Mouse (Mus musculus) forebrain, embryonic 12.5 days (tissue): ENCODE data around the gene Smurf2. TPM values are rescaled to one million over a fixed set of nuclear protein-coding genes. Genes with fewer than 3 reads are reported as not detected.

ENCODE experiments used
- ATAC-seq: fragments of 200-750 bp; cut with Nextera tagmentation; 2 replicates; pipeline ENCODE4 v1.8.0; 2017; ENCODE audit warnings: moderate TSS enrichment; ENCODE audit not compliant: low FRiP score
- H3K27ac ChIP-seq: fragments of 300-500 bp; sonication (generic); 2 replicates; pipeline ENCODE4 v1.5.1; 2016; ENCODE audit warnings: mild to moderate bottlenecking
- H3K27me3 ChIP-seq: fragments of 300-500 bp; sonication (generic); 2 replicates; pipeline ENCODE4 v1.6.1; 2016; ENCODE audit warnings: mild to moderate bottlenecking
- H3K36me3 ChIP-seq: fragments of 300-500 bp; sonication (generic); replicated peaks from 2 replicates; pipeline ENCODE4 v1.6.1; 2016; ENCODE audit warnings: mild to moderate bottlenecking
- H3K4me1 ChIP-seq: fragments of 300-500 bp; sonication (generic); 2 replicates; pipeline ENCODE4 v1.6.1; 2016
- H3K4me2 ChIP-seq: fragments of 300-500 bp; sonication (generic); 2 replicates; pipeline ENCODE4 v1.6.1; 2016; ENCODE audit warnings: mild to moderate bottlenecking, moderate library complexity
- H3K4me3 ChIP-seq: fragments of 300-500 bp; sonication (generic); replicated peaks from 2 replicates; pipeline ENCODE4 v1.5.1; 2016; ENCODE audit warnings: mild to moderate bottlenecking
- H3K9ac ChIP-seq: fragments of 300-500 bp; sonication (generic); 2 replicates; pipeline ENCODE4 v1.6.1; 2016; ENCODE audit warnings: mild to moderate bottlenecking
- H3K9me3 ChIP-seq: fragments of 300-500 bp; sonication (generic); 2 replicates; pipeline ENCODE4 v1.6.1; 2016
- WGBS: fragments of 180-500 bp; shearing (Covaris S2); methylation state at CpG from one replicate; pipeline ENCODE4 v1.1.7; 2016; 5-methylcytosine and 5-hydroxymethylcytosine counted together
- microRNA-seq: library from miRNA; unstranded; fragments of <30 nt; microRNA quantifications from one replicate; pipeline ENCODE4, GENCODE M21; 2017
- polyA plus RNA-seq: library from polyadenylated mRNA; unstranded; fragments of >200 nt; fragmentation: Nextera tagmentation; extraction: Ambion mirVana; gene quantifications from 2 replicates; pipeline ENCODE4 v1.2.1, GENCODE M21; 2016

The Smurf2 gene
- polyA plus RNA-seq, 1 experiment from 2014 or later: 18.3 TPM

DNA sequence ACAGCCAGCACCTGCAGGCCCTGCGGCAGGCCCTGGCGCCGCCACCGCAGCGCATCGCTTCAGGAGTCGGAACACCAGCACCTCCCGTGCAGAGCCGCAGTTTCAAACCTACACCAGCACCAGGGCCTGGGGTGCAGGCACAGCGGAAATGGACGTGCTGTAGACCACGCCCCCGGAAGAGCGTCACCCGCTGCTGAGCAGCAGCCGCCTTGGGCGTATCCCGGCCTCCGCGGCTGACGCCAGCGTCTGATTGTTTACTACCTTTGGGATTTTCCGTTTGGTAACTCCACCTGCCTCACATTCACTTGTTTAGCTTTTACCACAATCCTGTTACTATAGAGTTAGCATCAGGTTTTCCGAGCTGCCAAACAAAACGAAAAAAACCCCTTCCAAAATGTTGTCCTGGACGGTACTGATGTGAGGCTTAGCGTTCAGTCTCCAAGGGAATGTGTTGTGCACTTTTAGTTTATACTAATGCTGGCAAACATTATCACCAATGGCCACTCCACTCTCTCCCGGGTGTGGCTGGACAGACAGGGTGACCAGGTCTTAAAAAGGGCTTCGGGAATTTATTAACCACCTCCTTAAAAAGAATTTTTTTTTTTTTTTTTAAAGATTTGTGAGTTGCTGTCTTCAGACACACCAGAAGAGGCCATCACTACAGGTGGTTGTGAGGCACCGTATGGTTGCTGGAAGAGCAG, 141.0 kb downstream of the Smurf2 start, which contains the start of gene Polg2:
Polg2 (minus strand) TSS at position 150 of the 701 bp plus-strand sequence.
- peak within 1 kb of the TSS; percentile 77 for H3K9ac ChIP-seq
- peak within 1 kb of the TSS; percentile 71 for H3K4me2 ChIP-seq
- peak within 1 kb of the TSS; percentile 65 for H3K4me3 ChIP-seq
- no peaks in the 10 kb centered on the region for H3K9me3 ChIP-seq
- H3K27me3 ChIP-seq: no peaks in the 10 kb centered on the region
- WGBS: 3% methylated on average over 30 of the region's 30 CpGs
- H3K27ac ChIP-seq: peak within 1 kb of the TSS; percentile 92
- peaks cover 18% of the 10 kb centered on the region for H3K4me1 ChIP-seq
- ATAC-seq: peak; percentile 98
- H3K36me3 ChIP-seq: peaks cover 60% of the 10 kb centered on the region

DNA sequence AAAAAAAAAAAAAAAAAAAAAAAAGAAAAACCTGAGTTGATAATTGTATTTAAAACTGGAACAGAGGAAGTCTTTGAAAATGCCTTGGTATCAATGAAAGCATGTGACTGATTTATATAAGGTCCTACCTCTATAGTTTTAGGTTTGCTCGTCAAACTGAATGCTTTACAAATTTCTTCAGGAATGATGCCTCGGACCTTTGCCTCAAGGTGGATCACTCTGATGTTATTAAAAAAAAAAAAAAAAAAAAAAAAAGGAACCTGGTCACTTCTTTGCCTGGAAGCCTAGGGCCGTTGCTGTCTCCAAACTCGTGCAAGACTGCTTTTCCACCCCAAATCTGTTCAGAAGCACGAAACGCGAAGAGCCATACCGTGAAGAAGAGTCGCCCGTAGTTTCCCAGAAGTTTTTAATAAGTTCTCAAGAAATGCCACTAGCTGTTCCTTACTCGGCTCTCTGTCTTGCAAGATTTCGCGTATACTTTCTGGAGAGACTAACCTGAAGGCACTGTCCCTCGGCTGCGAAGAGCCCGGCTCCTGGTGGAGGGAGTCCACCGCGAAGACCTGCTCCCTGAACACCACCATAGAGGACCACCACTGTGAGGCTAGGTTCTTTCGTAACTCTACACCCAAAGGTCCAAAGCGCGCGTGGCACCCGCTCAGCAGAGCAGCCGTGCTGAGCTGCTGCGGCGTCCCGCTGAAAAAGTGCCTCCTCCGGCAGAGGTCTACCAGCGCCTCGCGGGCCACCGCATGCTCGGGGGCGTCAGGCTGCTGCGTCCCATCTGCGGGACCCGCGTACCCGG, 141.7 kb downstream of the Smurf2 start:
- H3K27me3 ChIP-seq: no peaks in the 10 kb centered on the region
- H3K4me1 ChIP-seq: peaks cover 16% of the 10 kb centered on the region
- H3K4me3 ChIP-seq: peak overlapping the region; percentile 65
- peaks cover 60% of the 10 kb centered on the region for H3K36me3 ChIP-seq
- WGBS: 3% methylated on average over 39 of the region's 39 CpGs
- H3K27ac ChIP-seq: peak overlapping the region; percentile 92
- H3K9ac ChIP-seq: peak overlapping the region; percentile 77
- H3K4me2 ChIP-seq: peak overlapping the region; percentile 71
- ATAC-seq: no peak; the same call in 1 of the 2 replicates
- H3K9me3 ChIP-seq: no peaks in the 10 kb centered on the region

DNA sequence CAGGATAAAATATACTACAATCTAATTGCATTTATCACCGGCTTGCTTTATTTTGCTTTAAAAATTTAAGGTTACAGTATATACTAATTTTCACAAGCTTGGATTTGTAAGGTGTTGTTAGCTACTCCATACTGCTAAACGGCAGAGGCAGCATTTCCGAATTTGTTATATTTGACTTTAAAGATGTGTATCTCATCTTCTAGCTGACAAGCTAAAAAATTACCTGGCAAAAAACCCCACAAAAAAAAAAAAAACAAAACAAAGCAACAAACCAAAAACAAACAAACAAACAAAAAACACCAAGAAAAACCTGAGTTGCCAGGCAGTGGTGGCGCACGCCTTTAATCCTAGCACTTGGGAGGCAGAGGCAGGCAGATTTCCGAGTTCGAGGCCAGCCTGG, 142.4 kb downstream of the Smurf2 start:
- Histone ChIP-seq H3K27ac (no peak overlapping the region), H3K4me1 (peaks cover 12% of the 10 kb centered on the region; the same call in 1 of the 2 replicates), H3K4me2 (peak overlapping the region; percentile 71; the same call in 1 of the 2 replicates), H3K9ac (no peak overlapping the region), H3K9me3 (no peaks in the 10 kb centered on the region), H3K4me3 (no peak overlapping the region), H3K36me3 (peaks cover 60% of the 10 kb centered on the region), H3K27me3 (no peaks in the 10 kb centered on the region)
- WGBS: 94% methylated on average over 7 of the region's 7 CpGs
- ATAC-seq: no peak

DNA sequence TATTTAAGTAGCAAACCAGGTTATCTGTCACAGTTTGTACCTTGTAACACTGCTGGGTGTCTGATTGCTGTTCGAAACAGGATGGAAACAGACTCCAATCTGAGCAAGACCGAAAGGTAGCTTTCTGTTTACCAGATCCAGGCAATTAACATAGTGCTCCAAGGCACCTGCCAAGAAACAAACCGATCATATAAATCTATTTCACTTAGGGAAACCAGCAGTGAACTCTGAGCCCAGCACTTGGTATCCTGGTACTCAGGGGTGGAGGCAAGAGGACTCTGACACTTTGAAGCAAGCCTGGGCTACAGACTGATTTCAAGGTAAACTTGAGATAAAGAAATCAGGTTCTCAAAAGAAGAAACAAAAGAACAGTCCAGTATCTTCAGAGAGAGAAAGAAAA, 143.1 kb downstream of the Smurf2 start:
- WGBS: 89% methylated on average over 3 of the region's 3 CpGs
- peaks cover 12% of the 10 kb centered on the region; the same call in 1 of the 2 replicates for H3K4me1 ChIP-seq
- ATAC-seq: no peak
- H3K27ac ChIP-seq: no peak overlapping the region
- H3K9ac ChIP-seq: no peak overlapping the region
- H3K9me3 ChIP-seq: no peaks in the 10 kb centered on the region
- no peak overlapping the region for H3K4me3 ChIP-seq
- no peak overlapping the region for H3K4me2 ChIP-seq
- H3K36me3 ChIP-seq: peaks cover 60% of the 10 kb centered on the region
- H3K27me3 ChIP-seq: no peaks in the 10 kb centered on the region

- Histone ChIP-seq H3K9ac (no peak overlapping the region), H3K4me2 (no peak overlapping the region), H3K9me3 (no peaks in the 10 kb centered on the region), H3K27ac (no peak overlapping the region), H3K36me3 (peaks cover 60% of the 10 kb centered on the region), H3K4me1 (peaks cover 12% of the 10 kb centered on the region; the same call in 1 of the 2 replicates), H3K4me3 (no peak overlapping the region), H3K27me3 (no peaks in the 10 kb centered on the region)
- ATAC-seq: no peak
- WGBS: 98% methylated on average over 4 of the region's 4 CpGs
Observed at GRCm38 (mm10) chr11:106776960-106777359, 143.6 kb downstream of the Smurf2 start.

DNA sequence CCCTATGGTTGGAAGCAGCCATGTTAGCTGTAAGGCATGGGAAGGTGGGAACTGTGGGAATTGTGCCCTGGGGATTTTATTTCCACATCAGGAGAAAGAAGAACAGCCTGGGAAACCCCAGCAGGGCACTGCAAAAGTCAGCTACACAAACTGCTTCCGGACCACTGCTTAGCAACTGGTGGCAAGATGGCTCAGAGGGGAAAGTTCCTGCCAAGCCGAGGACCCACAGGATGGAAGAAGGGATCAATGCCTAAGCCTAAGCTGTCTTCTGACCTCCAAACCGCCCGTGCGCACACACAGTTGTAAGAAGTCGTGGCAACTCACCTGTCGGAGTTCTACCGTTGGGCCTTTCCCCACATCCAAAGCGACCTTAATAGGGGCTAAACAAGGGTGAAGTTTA, 147.5 kb downstream of the Smurf2 start:
- Histone ChIP-seq H3K9ac (no peak overlapping the region), H3K4me1 (peaks cover 4% of the 10 kb centered on the region; the same call in 1 of the 2 replicates), H3K4me3 (no peak overlapping the region), H3K36me3 (peaks cover 73% of the 10 kb centered on the region), H3K9me3 (no peaks in the 10 kb centered on the region), H3K27me3 (no peaks in the 10 kb centered on the region), H3K4me2 (no peak overlapping the region), H3K27ac (no peak overlapping the region)
- ATAC-seq: no peak
- 92% methylated on average over 9 of the region's 9 CpGs for WGBS

GRCm38 (mm10) chr11:106770195-106770974, 150.1 kb downstream of the Smurf2 start:
- Histone ChIP-seq H3K27ac (no peak overlapping the region), H3K9ac (no peak overlapping the region), H3K27me3 (no peaks in the 10 kb centered on the region), H3K36me3 (peaks cover 85% of the 10 kb centered on the region), H3K4me3 (no peak overlapping the region), H3K4me2 (no peak overlapping the region), H3K9me3 (no peaks in the 10 kb centered on the region), H3K4me1 (no peaks in the 10 kb centered on the region)
- 97% methylated on average over 9 of the region's 9 CpGs for WGBS
- no peak for ATAC-seq

Small RNAs within 50 kb of the gene (microRNA-seq; reads per million reads assigned to microRNA genes)
- gene Gm25994 (not detected), gene Gm27322 (0.73 reads per million), gene Mir3064 (12.1 reads per million, percentile 29 among the genes with 10 or more reads in this experiment)

Other genes with a start within 250 kb of the Smurf2 start
- 14.8 and 15.5 TPM in 2 replicates for gene Pecam1, start 170.1 kb downstream of the Smurf2 start, polyA plus RNA-seq
- 0.91 and 0.95 TPM in 2 replicates for gene Milr1, start 169.5 kb downstream of the Smurf2 start, polyA plus RNA-seq
- gene Polg2, start 141.2 kb downstream of the Smurf2 start, polyA plus RNA-seq: 10.3 and 10.4 TPM in 2 replicates
- 507 and 536 TPM in 2 replicates for gene Ddx5, start 131.5 kb downstream of the Smurf2 start, polyA plus RNA-seq
- 25.4 and 27.0 TPM in 2 replicates for gene Cep95, start 131.5 kb downstream of the Smurf2 start, polyA plus RNA-seq
- gene Kpna2, start 78.8 kb upstream of the Smurf2 start, polyA plus RNA-seq: 567 and 599 TPM in 2 replicates
- 2.4 and 3.1 TPM in 2 replicates for gene 1810010H24Rik, start 105.0 kb upstream of the Smurf2 start, polyA plus RNA-seq
- gene Bptf, start 211.4 kb upstream of the Smurf2 start, polyA plus RNA-seq: 43.3 and 48.3 TPM in 2 replicates